Mouse (Mus musculus) liver, embryonic 15.5 days (tissue): Measurements from ENCODE around the gene Clybl. TPM values are rescaled to one million over a fixed set of nuclear protein-coding genes. Genes with fewer than 3 reads are reported as not detected.

Experiments used
- ATAC-seq: fragments of 200-750 bp; cut with Nextera tagmentation; 2 replicates; pipeline ENCODE4 v1.8.0; 2017; ENCODE audit warnings: moderate number of reproducible peaks, mild to moderate bottlenecking, moderate library complexity; ENCODE audit not compliant: insufficient read depth
- H3K27ac ChIP-seq: fragments of 300-500 bp; sonication (generic); replicated peaks from 2 replicates; pipeline ENCODE4 v1.5.1; 2015; ENCODE audit warnings: mild to moderate bottlenecking, inconsistent platforms
- H3K27me3 ChIP-seq: fragments of 300-500 bp; sonication (generic); 2 replicates; pipeline ENCODE4 v1.6.1; 2015; ENCODE audit warnings: mild to moderate bottlenecking, inconsistent platforms
- H3K36me3 ChIP-seq: fragments of 300-500 bp; sonication (generic); replicated peaks from 2 replicates; pipeline ENCODE4 v1.6.1; 2015; ENCODE audit warnings: moderate library complexity, mild to moderate bottlenecking, inconsistent platforms
- H3K4me1 ChIP-seq: fragments of 300-500 bp; sonication (generic); replicated peaks from 2 replicates; pipeline ENCODE4 v1.6.1; 2015; ENCODE audit warnings: inconsistent platforms
- H3K4me2 ChIP-seq: fragments of 300-500 bp; sonication (generic); 2 replicates; pipeline ENCODE4 v1.6.1; 2015; ENCODE audit warnings: moderate library complexity, mild to moderate bottlenecking, inconsistent platforms
- H3K4me3 ChIP-seq: fragments of 300-500 bp; sonication (generic); replicated peaks from 2 replicates; pipeline ENCODE4 v1.5.1; 2015; ENCODE audit warnings: mild to moderate bottlenecking, inconsistent platforms
- H3K9ac ChIP-seq: fragments of 300-500 bp; sonication (generic); 2 replicates; pipeline ENCODE4 v1.6.1; 2015; ENCODE audit warnings: moderate library complexity, mild to moderate bottlenecking, inconsistent platforms
- H3K9me3 ChIP-seq: fragments of 300-500 bp; sonication (generic); replicated peaks from 2 replicates; pipeline ENCODE4 v1.6.1; 2016; ENCODE audit warnings: inconsistent platforms
- WGBS: fragments of 180-500 bp; shearing (Covaris S2); methylation state at CpG from one replicate; pipeline ENCODE4 v1.1.7; 2015; ENCODE audit warnings: mixed read lengths; ENCODE audit not compliant: insufficient replicate concordance; 5-methylcytosine and 5-hydroxymethylcytosine counted together
- polyA plus RNA-seq: library from polyadenylated mRNA; unstranded; fragments of >200 nt; fragmentation: Nextera tagmentation; extraction: Ambion mirVana; gene quantifications from 2 replicates; pipeline ENCODE4 v1.2.1, GENCODE M21; 2015

The Clybl gene
- polyA plus RNA-seq, 1 experiment from 2014 or later = 23.6 TPM

DNA sequence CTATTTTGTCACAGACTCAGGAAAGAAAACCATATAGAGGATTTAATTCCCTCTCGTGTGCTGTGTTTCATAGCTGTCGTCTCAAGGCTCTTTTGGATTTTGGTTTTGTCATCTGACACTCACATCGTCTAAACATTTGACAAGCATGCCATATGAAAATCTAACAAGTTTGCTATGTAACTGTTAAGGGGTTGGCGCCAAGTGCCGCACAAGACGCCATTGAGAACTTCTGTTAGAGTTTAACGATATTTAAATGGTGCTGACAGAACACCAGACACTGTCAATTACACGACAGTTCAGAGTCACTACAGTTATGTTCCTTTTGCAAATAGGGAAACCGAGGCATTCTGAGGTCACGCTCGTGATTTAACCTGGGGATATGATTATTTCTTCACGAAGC lies 134.2 kb downstream of the Clybl start:
- Histone ChIP-seq H3K9ac (no peak overlapping the region), H3K27ac (no peak overlapping the region), H3K4me3 (no peak overlapping the region), H3K9me3 (no peaks in the 10 kb centered on the region), H3K4me2 (no peak overlapping the region), H3K27me3 (no peaks in the 10 kb centered on the region), H3K4me1 (no peaks in the 10 kb centered on the region), H3K36me3 (0 out of 2 replicates have a peak, but pooled peaks cover 4% of the 10 kb centered on the region)
- ATAC-seq = no peak
- 78% methylated on average over 12 of the region's 12 CpGs for WGBS

DNA sequence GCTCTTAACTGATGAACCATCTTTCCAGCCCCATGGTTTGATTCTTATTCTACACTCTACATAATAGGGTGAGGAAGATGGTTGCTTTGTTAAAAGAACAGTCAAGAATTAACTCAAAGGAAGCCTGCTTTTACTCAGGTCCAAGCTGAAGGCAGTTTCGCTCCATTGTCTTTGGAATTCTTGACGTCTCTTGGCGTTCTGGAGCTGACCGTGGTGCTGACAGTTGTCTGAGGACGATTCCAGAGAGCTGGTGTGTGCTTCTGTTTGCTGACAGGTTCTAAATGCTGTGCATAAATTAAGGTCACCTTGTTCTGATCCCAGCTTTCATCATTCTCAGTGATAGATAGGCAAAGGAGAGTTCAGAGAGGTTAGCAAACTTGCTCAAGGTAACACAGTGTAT lies 140.6 kb downstream of the Clybl start:
- no peak overlapping the region for H3K4me2 ChIP-seq
- H3K36me3 ChIP-seq = no peaks in the 10 kb centered on the region
- no peaks in the 10 kb centered on the region for H3K9me3 ChIP-seq
- ATAC-seq = no peak
- H3K9ac ChIP-seq = no peak overlapping the region
- no peak overlapping the region for H3K27ac ChIP-seq
- WGBS = 24% methylated on average over 5 of the region's 5 CpGs
- H3K4me1 ChIP-seq = no peaks in the 10 kb centered on the region
- no peaks in the 10 kb centered on the region for H3K27me3 ChIP-seq
- H3K4me3 ChIP-seq = no peak overlapping the region

DNA sequence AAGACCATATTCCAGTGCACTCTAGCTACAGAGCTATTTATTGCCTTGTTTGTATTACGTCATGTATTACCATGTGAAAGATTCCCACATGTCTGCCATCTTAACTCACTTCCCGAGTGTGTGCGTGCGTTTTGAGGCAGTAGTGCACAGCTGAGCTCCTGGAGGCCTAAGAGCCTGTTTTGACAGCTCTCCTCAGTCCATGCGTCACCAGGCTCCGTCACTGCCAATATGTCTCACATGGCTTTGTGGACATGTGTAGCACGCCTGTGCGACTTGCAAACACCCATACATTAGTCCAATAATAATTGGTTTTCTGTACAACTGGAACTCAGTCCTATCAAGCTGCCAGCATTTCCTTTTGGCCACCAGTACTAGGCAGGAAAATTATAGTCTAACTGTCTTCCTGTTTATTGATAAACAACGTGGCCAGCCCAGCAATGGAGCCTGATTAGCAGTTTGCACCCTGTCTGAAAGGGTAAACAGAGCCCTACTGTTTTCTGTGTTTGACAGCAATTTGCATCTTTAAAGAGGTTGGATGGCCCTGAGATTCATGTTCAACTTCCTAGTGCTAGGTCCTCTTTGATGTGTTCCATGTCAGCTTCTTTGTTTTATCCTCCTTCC lies 142.4 kb downstream of the Clybl start:
- WGBS = 69% methylated on average over 9 of the region's 9 CpGs
- H3K4me1 ChIP-seq = no peaks in the 10 kb centered on the region
- H3K36me3 ChIP-seq = no peaks in the 10 kb centered on the region
- H3K27me3 ChIP-seq = no peaks in the 10 kb centered on the region
- no peaks in the 10 kb centered on the region for H3K9me3 ChIP-seq
- no peak overlapping the region for H3K9ac ChIP-seq
- no peak for ATAC-seq
- H3K27ac ChIP-seq = no peak overlapping the region
- no peak overlapping the region for H3K4me2 ChIP-seq
- no peak overlapping the region for H3K4me3 ChIP-seq

GRCm38 (mm10) chr14:122330136-122330535 lies 148.6 kb downstream of the Clybl start:
- no peak for ATAC-seq
- Histone ChIP-seq H3K9me3 (no peaks in the 10 kb centered on the region), H3K4me2 (no peak overlapping the region), H3K4me1 (no peaks in the 10 kb centered on the region), H3K4me3 (no peak overlapping the region), H3K9ac (no peak overlapping the region), H3K36me3 (no peaks in the 10 kb centered on the region), H3K27ac (no peak overlapping the region), H3K27me3 (no peaks in the 10 kb centered on the region)
- WGBS = 64% methylated on average over 9 of the region's 9 CpGs

DNA sequence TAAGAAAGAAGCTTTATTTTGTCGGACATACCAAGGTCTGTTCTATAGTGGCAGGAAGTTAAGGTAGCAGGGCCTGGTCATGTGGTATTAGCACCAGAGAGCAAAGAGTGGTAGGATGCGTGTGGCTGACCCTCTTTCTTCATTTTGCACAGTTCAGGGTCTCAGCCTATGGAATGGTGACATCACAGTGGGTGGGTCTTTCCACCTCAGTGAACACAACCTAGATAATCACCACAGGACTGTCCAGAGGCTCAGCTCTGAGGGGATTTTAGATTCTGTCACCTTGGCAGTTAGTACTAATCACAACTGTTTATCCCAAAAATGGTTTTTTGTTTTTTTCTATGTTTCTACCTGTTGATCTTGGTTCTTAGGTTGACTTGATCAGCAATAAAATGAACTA lies 149.2 kb downstream of the Clybl start:
- H3K36me3 ChIP-seq = no peaks in the 10 kb centered on the region
- no peak overlapping the region for H3K4me2 ChIP-seq
- no peak overlapping the region for H3K9ac ChIP-seq
- WGBS = 74% methylated on average over 2 of the region's 2 CpGs
- ATAC-seq = no peak
- no peak overlapping the region for H3K27ac ChIP-seq
- no peaks in the 10 kb centered on the region for H3K27me3 ChIP-seq
- no peaks in the 10 kb centered on the region for H3K9me3 ChIP-seq
- H3K4me1 ChIP-seq = no peaks in the 10 kb centered on the region
- no peak overlapping the region for H3K4me3 ChIP-seq

DNA sequence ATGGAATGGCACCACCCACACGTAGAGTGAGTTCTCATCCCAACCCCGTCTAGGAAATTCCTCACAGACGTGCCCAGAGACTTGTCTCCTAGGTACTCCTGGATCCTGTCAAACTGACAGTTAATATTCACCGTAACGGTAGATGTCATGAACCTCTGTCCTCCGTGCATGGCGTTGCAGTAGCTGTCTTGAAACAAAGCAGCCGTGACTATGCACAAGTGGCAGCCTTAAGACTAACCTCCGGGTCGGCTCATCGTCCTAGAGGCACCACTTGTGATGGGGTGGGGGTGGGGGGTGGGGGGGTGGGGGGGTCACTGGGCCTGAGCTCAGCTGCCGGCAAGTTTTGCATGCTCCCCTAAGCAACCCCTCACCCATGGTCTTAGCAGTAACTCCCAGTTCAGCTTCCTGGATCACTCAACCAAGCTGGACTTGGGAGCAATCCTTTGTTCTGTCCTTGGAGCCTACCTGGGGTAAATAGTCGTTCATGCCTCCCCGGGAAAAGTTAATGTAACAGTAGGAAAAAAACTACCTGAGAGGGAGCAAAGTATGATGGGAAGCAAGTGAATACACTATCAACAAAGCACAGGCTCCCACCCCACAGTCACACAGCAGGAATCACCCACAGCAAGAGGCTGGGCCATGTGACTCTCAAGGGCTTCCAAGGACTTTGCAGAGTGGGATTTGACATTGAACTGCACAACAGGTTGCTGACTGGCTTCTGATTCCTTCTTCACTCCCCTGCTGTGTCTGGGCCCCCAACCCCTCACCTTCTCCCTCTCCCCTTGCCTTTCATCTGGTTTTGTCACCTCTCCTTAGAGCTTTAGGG lies 150.3 kb downstream of the Clybl start:
- Histone ChIP-seq H3K27me3 (no peaks in the 10 kb centered on the region), H3K9ac (no peak overlapping the region), H3K4me1 (no peaks in the 10 kb centered on the region), H3K27ac (no peak overlapping the region), H3K9me3 (no peaks in the 10 kb centered on the region), H3K4me3 (no peak overlapping the region), H3K4me2 (no peak overlapping the region), H3K36me3 (no peaks in the 10 kb centered on the region)
- ATAC-seq = no peak
- 60% methylated on average over 14 of the region's 14 CpGs for WGBS

GRCm38 (mm10) chr14:122336957-122337356 lies 155.5 kb downstream of the Clybl start:
- H3K27me3 ChIP-seq = no peaks in the 10 kb centered on the region
- no peaks in the 10 kb centered on the region for H3K4me1 ChIP-seq
- no peak overlapping the region for H3K4me2 ChIP-seq
- no peak overlapping the region for H3K27ac ChIP-seq
- no peak overlapping the region for H3K4me3 ChIP-seq
- H3K9me3 ChIP-seq = no peaks in the 10 kb centered on the region
- no peak overlapping the region for H3K9ac ChIP-seq
- H3K36me3 ChIP-seq = no peaks in the 10 kb centered on the region
- 54% methylated on average over 4 of the region's 4 CpGs for WGBS
- ATAC-seq = no peak

GRCm38 (mm10) chr14:122338784-122339183 lies 157.3 kb downstream of the Clybl start:
- H3K36me3 ChIP-seq = no peaks in the 10 kb centered on the region
- H3K9ac ChIP-seq = no peak overlapping the region
- H3K4me2 ChIP-seq = no peak overlapping the region
- ATAC-seq = no peak
- no peaks in the 10 kb centered on the region for H3K9me3 ChIP-seq
- H3K27ac ChIP-seq = no peak overlapping the region
- 56% methylated on average over 4 of the region's 4 CpGs for WGBS
- no peaks in the 10 kb centered on the region for H3K27me3 ChIP-seq
- H3K4me3 ChIP-seq = no peak overlapping the region
- no peaks in the 10 kb centered on the region for H3K4me1 ChIP-seq

DNA sequence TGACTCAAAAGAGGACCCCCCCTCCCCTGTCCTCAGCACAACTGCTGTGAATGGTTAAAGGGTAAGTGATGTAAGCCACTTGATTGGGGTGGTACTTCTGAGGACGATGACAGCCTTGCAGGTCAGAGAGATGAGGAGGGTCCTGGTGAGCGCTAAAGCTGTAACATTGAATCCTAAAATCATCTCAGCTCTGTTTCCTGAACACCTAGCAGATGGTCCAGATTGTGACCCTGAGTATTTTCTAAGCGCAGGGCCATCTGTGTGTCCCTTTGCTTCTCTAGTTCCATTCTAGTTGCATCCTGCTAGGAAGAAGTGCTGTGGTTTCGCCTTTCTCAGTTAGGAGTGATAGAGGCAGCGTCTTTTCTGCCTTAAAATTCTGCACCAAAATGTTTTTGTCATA lies 158.6 kb downstream of the Clybl start:
- no peak for ATAC-seq
- no peak overlapping the region for H3K9ac ChIP-seq
- WGBS = 69% methylated on average over 5 of the region's 5 CpGs
- no peaks in the 10 kb centered on the region for H3K27me3 ChIP-seq
- no peaks in the 10 kb centered on the region for H3K36me3 ChIP-seq
- H3K4me2 ChIP-seq = no peak overlapping the region
- no peak overlapping the region for H3K4me3 ChIP-seq
- H3K4me1 ChIP-seq = no peaks in the 10 kb centered on the region
- H3K27ac ChIP-seq = no peak overlapping the region
- H3K9me3 ChIP-seq = no peaks in the 10 kb centered on the region

GRCm38 (mm10) chr14:122341591-122342360 lies 160.3 kb downstream of the Clybl start:
- Histone ChIP-seq H3K4me2 (no peak overlapping the region), H3K9me3 (no peaks in the 10 kb centered on the region), H3K4me3 (no peak overlapping the region), H3K27me3 (no peaks in the 10 kb centered on the region), H3K9ac (no peak overlapping the region), H3K27ac (no peak overlapping the region), H3K4me1 (no peaks in the 10 kb centered on the region), H3K36me3 (no peaks in the 10 kb centered on the region)
- WGBS = 40% methylated on average over 6 of the region's 6 CpGs
- no peak for ATAC-seq
